Mouse (Mus musculus) lung, postnatal 0 days (tissue): ENCODE results near the gene Nabp2. TPM values are rescaled to one million over a fixed set of nuclear protein-coding genes. Genes with fewer than 3 reads are reported as not detected.

Source experiments
- ATAC-seq: fragments of 200-750 bp; cut with Nextera tagmentation; 2 replicates; pipeline ENCODE4 v1.8.0; 2017; ENCODE audit warnings: moderate library complexity
- DNase-seq: peaks from one replicate; pipeline ENCODE4 v3.0.0-alpha.2; 2016; ENCODE audit warnings: low spot score
- H3K27ac ChIP-seq: fragments of 300-500 bp; sonication (generic); 2 replicates; pipeline ENCODE4 v1.5.1; 2014; ENCODE audit warnings: antibody characterized with exemption, mild to moderate bottlenecking, low read length, mixed read lengths
- H3K27me3 ChIP-seq: fragments of 300-500 bp; sonication (generic); replicated peaks from 2 replicates; pipeline ENCODE4 v1.6.1; 2014; ENCODE audit warnings: low read length, mixed read lengths; ENCODE audit not compliant: insufficient read depth
- H3K36me3 ChIP-seq: fragments of 300-500 bp; sonication (generic); 2 replicates; pipeline ENCODE4 v1.6.1; 2014; ENCODE audit warnings: low read length, mixed read lengths; ENCODE audit not compliant: insufficient read depth
- H3K4me1 ChIP-seq: fragments of 300-500 bp; sonication (generic); 2 replicates; pipeline ENCODE4 v1.6.1; 2014; ENCODE audit warnings: antibody characterized with exemption, low read depth, low read length, mixed read lengths; ENCODE audit not compliant: insufficient read depth
- H3K4me2 ChIP-seq: fragments of 300-500 bp; sonication (generic); replicated peaks from 2 replicates; pipeline ENCODE4 v1.6.1; 2014; ENCODE audit warnings: low read depth, mild to moderate bottlenecking, low read length, moderate library complexity, mixed read lengths
- H3K4me3 ChIP-seq: fragments of 300-500 bp; sonication (generic); 2 replicates; pipeline ENCODE4 v1.5.1; 2014; ENCODE audit warnings: low read depth, low read length
- H3K9ac ChIP-seq: fragments of 300-500 bp; sonication (generic); replicated peaks from 2 replicates; pipeline ENCODE4 v1.6.1; 2014; ENCODE audit warnings: low read depth, mild to moderate bottlenecking
- H3K9me3 ChIP-seq: fragments of 300-500 bp; sonication (generic); 2 replicates; pipeline ENCODE4 v1.6.1; 2016; ENCODE audit warnings: low read length, mixed read lengths
- CTCF ChIP-seq: IDR thresholded peaks from 2 replicates; pipeline ENCODE4 v1.5.1; 2016; ENCODE audit warnings: antibody characterized with exemption, mild to moderate bottlenecking
- EP300 ChIP-seq: IDR thresholded peaks from 2 replicates; pipeline ENCODE4 v1.6.1; 2016; ENCODE audit warnings: antibody characterized with exemption, mild to moderate bottlenecking, control low read depth
- WGBS: fragments of 180-500 bp; shearing (Covaris S2); extraction: QIAGEN DNeasy Blood & Tissue Kit; methylation state at CpG from one replicate; pipeline ENCODE4 v1.1.7; 2014; 5-methylcytosine and 5-hydroxymethylcytosine counted together
- microRNA-seq: library from miRNA; unstranded; fragments of <30 nt; microRNA quantifications from one replicate; pipeline ENCODE4, GENCODE M21; 2016
- polyA plus RNA-seq: library from polyadenylated mRNA; unstranded; fragments of >200 nt; fragmentation: Nextera tagmentation; extraction: Ambion mirVana; gene quantifications from 2 replicates; pipeline ENCODE4 v1.2.1, GENCODE M21; 2015

The Nabp2 gene
- polyA plus RNA-seq, 1 experiment from 2014 or later, result 54.7 TPM

- H3K36me3 ChIP-seq, result peaks cover 7% of the 10 kb centered on the region
- TF ChIP-seq EP300 (no peak), CTCF (0 out of 2 replicates have a peak, but pooled peaks have one; percentile 5)
- DNase-seq (no peak), ATAC-seq (no peak)
- H3K4me1 ChIP-seq, result peaks cover 5% of the 10 kb centered on the region; the same call in 1 of the 2 replicates
- peak overlapping the region; percentile 70 for H3K4me3 ChIP-seq
- no peaks in the 10 kb centered on the region for H3K27me3 ChIP-seq
- no peaks in the 10 kb centered on the region for H3K9me3 ChIP-seq
- peak overlapping the region; percentile 90 for H3K27ac ChIP-seq
- peak overlapping the region; percentile 70 for H3K4me2 ChIP-seq
- H3K9ac ChIP-seq, result peak overlapping the region; percentile 54
- WGBS, result 16% methylated on average over 19 of the region's 19 CpGs
Measured at GRCm38 (mm10) chr10:128367899-128368401, 43.3 kb downstream of the Nabp2 start.

DNA sequence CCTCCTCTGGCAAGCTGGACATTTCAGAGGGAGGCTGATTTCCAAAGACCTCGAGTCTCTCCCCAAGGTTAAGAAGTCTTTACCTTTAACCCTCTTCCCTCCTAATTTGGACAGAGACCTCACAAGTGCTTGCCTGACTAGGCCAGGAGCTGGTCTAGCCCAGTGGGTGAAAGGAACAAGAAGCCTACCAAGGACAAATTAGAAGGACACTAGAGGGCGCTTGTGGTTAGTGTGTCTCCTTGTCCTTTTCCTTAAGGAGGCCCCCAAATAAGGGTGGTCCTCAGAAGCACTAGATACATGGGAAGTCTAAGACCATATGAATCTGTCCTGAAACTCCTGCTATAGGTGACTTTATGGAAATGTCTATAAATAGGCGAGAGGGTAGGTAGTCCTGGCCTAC is 48.7 kb downstream of the Nabp2 start:
- DNase-seq, result peak; percentile 44
- Histone ChIP-seq H3K27ac (no peak overlapping the region), H3K4me2 (no peak overlapping the region), H3K4me3 (no peak overlapping the region), H3K9ac (no peak overlapping the region), H3K9me3 (no peaks in the 10 kb centered on the region), H3K4me1 (peaks cover 1% of the 10 kb centered on the region; the same call in 1 of the 2 replicates), H3K27me3 (no peaks in the 10 kb centered on the region), H3K36me3 (peaks cover 27% of the 10 kb centered on the region)
- ATAC-seq, result peak; percentile 37; the same call in 1 of the 2 replicates
- WGBS, result 37% methylated on average over 3 of the region's 3 CpGs
- TF ChIP-seq EP300, result no peak
- TF ChIP-seq CTCF, result peak; percentile 72

DNA sequence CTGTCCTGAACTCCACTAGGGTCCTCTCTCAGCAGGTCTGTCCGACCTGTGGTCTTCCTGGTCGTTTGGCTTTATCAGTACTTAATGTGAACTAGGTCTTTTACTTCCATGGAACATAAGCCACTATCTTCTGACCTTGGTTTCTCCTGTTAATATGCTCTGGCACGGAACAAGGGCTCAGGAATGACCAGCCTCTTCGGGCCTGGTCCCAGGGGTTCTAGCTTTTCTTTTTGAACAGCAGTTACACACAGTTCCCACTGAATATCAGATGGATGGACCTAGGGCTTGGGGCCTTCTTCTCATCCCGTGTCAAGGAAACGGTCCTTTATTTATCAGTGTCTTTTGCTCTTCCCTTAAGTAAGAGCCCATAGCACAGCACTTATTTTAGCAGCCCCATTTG is 49.5 kb downstream of the Nabp2 start:
- no peak for ATAC-seq
- WGBS, result 85% methylated on average over 6 of the region's 6 CpGs
- Histone ChIP-seq H3K9me3 (no peaks in the 10 kb centered on the region), H3K27ac (no peak overlapping the region), H3K9ac (no peak overlapping the region), H3K36me3 (peaks cover 27% of the 10 kb centered on the region), H3K4me3 (no peak overlapping the region), H3K4me2 (no peak overlapping the region), H3K4me1 (no peaks in the 10 kb centered on the region), H3K27me3 (no peaks in the 10 kb centered on the region)
- no peak for TF ChIP-seq EP300
- no peak for TF ChIP-seq CTCF
- DNase-seq, result no peak

- no peak for TF ChIP-seq CTCF
- TF ChIP-seq EP300, result no peak
Measured at GRCm38 (mm10) chr10:128359226-128359625, 52.1 kb downstream of the Nabp2 start.

GRCm38 (mm10) chr10:128358796-128359195 is 52.5 kb downstream of the Nabp2 start:
- Histone ChIP-seq H3K4me3 (no peak overlapping the region), H3K36me3 (peaks cover 36% of the 10 kb centered on the region), H3K9me3 (no peaks in the 10 kb centered on the region), H3K4me2 (no peak overlapping the region), H3K9ac (no peak overlapping the region), H3K4me1 (no peaks in the 10 kb centered on the region), H3K27ac (no peak overlapping the region), H3K27me3 (no peaks in the 10 kb centered on the region)
- 36% methylated on average over 2 of the region's 2 CpGs for WGBS
- TF ChIP-seq EP300, result no peak
- peak; percentile 80 for TF ChIP-seq CTCF
- ATAC-seq (peak; percentile 49; the same call in 1 of the 2 replicates), DNase-seq (peak; percentile 74)

More at GRCm38 (mm10) chr10:128359226-128359625, 52.1 kb downstream of the Nabp2 start:
- Histone ChIP-seq H3K27me3 (no peaks in the 10 kb centered on the region), H3K27ac (no peak overlapping the region), H3K36me3 (peaks cover 32% of the 10 kb centered on the region), H3K9me3 (no peaks in the 10 kb centered on the region), H3K9ac (no peak overlapping the region), H3K4me1 (no peaks in the 10 kb centered on the region), H3K4me2 (no peak overlapping the region), H3K4me3 (no peak overlapping the region)
- DNase-seq, result no peak
- WGBS, result 79% methylated on average over 6 of the region's 6 CpGs
- no peak for ATAC-seq

Small RNA genes lying within 50 kb of the gene (microRNA-seq; reads per million reads assigned to microRNA genes)
- gene Gm25361, result not detected
- gene Gm26308, result not detected
- not detected for gene Mir6914
- not detected for gene Mir6915
- gene Mir8105, result not detected

Other genes starting within 250 kb of the Nabp2 start
- 26.4 and 28.3 TPM in 2 replicates for gene Rbms2, start 231.2 kb downstream of the Nabp2 start, polyA plus RNA-seq
- gene Gls2, start 217.0 kb downstream of the Nabp2 start, polyA plus RNA-seq, result 0.82 and 0.92 TPM in 2 replicates
- 16.0 and 16.9 TPM in 2 replicates for gene Spryd4, start 199.7 kb downstream of the Nabp2 start, polyA plus RNA-seq
- not detected in 2 replicates for gene Mip, start 185.7 kb downstream of the Nabp2 start, polyA plus RNA-seq
- gene Timeless, start 179.4 kb downstream of the Nabp2 start, polyA plus RNA-seq, result 11.2 and 14.5 TPM in 2 replicates
- not detected in 2 replicates for gene Apon, start 157.4 kb downstream of the Nabp2 start, polyA plus RNA-seq
- not detected in 2 replicates for gene Apof, start 142.8 kb downstream of the Nabp2 start, polyA plus RNA-seq
- 11.8 and 13.4 TPM in 2 replicates for gene Stat2, start 140.9 kb downstream of the Nabp2 start, polyA plus RNA-seq
- gene Il23a, start 112.7 kb downstream of the Nabp2 start, polyA plus RNA-seq, result 0.30 and 0.32 TPM in 2 replicates
- gene Pan2, start 108.2 kb downstream of the Nabp2 start, polyA plus RNA-seq, result 19.0 and 20.2 TPM in 2 replicates
- gene Cnpy2, start 89.0 kb downstream of the Nabp2 start, polyA plus RNA-seq, result 243 and 244 TPM in 2 replicates
- gene Cs, start 73.8 kb downstream of the Nabp2 start, polyA plus RNA-seq, result 85.4 and 85.8 TPM in 2 replicates
- 16.4 and 19.9 TPM in 2 replicates for gene Coq10a, start 42.5 kb downstream of the Nabp2 start, polyA plus RNA-seq
- gene Ankrd52, start 34.4 kb downstream of the Nabp2 start, polyA plus RNA-seq, result 4.2 and 4.9 TPM in 2 replicates
- 0.15 TPM in 1 of 2 replicates, not detected in the other for gene Slc39a5, start 10.3 kb downstream of the Nabp2 start, polyA plus RNA-seq
- gene Rnf41, start 165 bp upstream of the Nabp2 start, polyA plus RNA-seq, result 31.3 and 32.2 TPM in 2 replicates
- gene Smarcc2, start 47.8 kb upstream of the Nabp2 start, polyA plus RNA-seq, result 28.9 and 33.0 TPM in 2 replicates
- 1,888 and 2,049 TPM in 2 replicates for gene Myl6, start 82.7 kb upstream of the Nabp2 start, polyA plus RNA-seq
- gene Myl6b, start 87.2 kb upstream of the Nabp2 start, polyA plus RNA-seq, result 5.5 and 5.9 TPM in 2 replicates
- 31.1 and 38.2 TPM in 2 replicates for gene Esyt1, start 114.4 kb upstream of the Nabp2 start, polyA plus RNA-seq
- gene Zc3h10, start 136.3 kb upstream of the Nabp2 start, polyA plus RNA-seq, result 13.6 and 15.3 TPM in 2 replicates
- 2,921 and 3,267 TPM in 2 replicates for gene Rpl41, start 137.8 kb upstream of the Nabp2 start, polyA plus RNA-seq
- gene Pa2g4, start 154.5 kb upstream of the Nabp2 start, polyA plus RNA-seq, result 64.2 and 66.5 TPM in 2 replicates
- 21.4 and 22.6 TPM in 2 replicates for gene Erbb3, start 178.2 kb upstream of the Nabp2 start, polyA plus RNA-seq
- 459 and 465 TPM in 2 replicates for gene Rps26, start 215.3 kb upstream of the Nabp2 start, polyA plus RNA-seq
- gene Ikzf4, start 234.5 kb upstream of the Nabp2 start, polyA plus RNA-seq, result 1.3 and 1.5 TPM in 2 replicates